Mouse (Mus musculus) cerebellum, adult 2 months (tissue): ENCODE measurements around the gene Cdh12. TPM values are rescaled to one million over a fixed set of nuclear protein-coding genes. Genes with fewer than 3 reads are reported as not detected.
A peak's percentile ranks its signal among the peaks of the same experiment; 100 is the strongest.

ENCODE experiments used
- DNase-seq, 2 experiments: peaks; one replicate each; pipeline ENCODE4 v3.0.0; 2021
- H3K27ac ChIP-seq: fragments of 200-500 bp; 2 replicates; pipeline ENCODE4 v1.5.1; 2012; ENCODE audit warnings: low read length, control low read depth, inconsistent platforms; ENCODE audit not compliant: insufficient read depth
- H3K27me3 ChIP-seq: fragments of 200-500 bp; 2 replicates; pipeline ENCODE4 v1.6.1; 2012; ENCODE audit warnings: inconsistent platforms, mild to moderate bottlenecking, low read length, moderate library complexity; ENCODE audit not compliant: control insufficient read depth, insufficient read depth
- H3K4me1 ChIP-seq: fragments of 200-500 bp; 2 replicates; pipeline ENCODE4 v1.6.1; 2011; ENCODE audit warnings: low read length; ENCODE audit not compliant: control insufficient read depth, insufficient read depth
- H3K4me3 ChIP-seq: fragments of 200-500 bp; replicated peaks from 2 replicates; pipeline ENCODE3; 2011; ENCODE audit warnings: mild to moderate bottlenecking, low read depth, low read length, control low read depth; ENCODE audit not compliant: insufficient read depth
- CTCF ChIP-seq: fragments of 200-500 bp; IDR thresholded peaks from 2 replicates; pipeline ENCODE4 v1.5.1; 2011; ENCODE audit warnings: low read depth, mild to moderate bottlenecking, control low read depth, low read length, moderate library complexity, borderline replicate concordance; ENCODE audit not compliant: insufficient read depth
- POLR2A ChIP-seq: fragments of 200-500 bp; IDR thresholded peaks from 2 replicates; pipeline ENCODE4 v1.6.1; 2011; ENCODE audit warnings: low read length, control low read depth, borderline replicate concordance; ENCODE audit not compliant: insufficient read depth
- WGBS: fragments of 180-500 bp; shearing (Covaris S2); methylation state at CpG from one replicate; pipeline ENCODE4 v1.1.7; 2018; 5-methylcytosine and 5-hydroxymethylcytosine counted together
- polyA plus RNA-seq: library from polyadenylated mRNA; depleted of rRNA; stranded (reverse); fragments of >200 nt; gene quantifications from 2 replicates; pipeline ENCODE4 v1.2.3, GENCODE M21; 2012; rRNA removed

Cdh12 gene
- polyA plus RNA-seq = 2.2 and 2.5 TPM in 2 replicates

DNA sequence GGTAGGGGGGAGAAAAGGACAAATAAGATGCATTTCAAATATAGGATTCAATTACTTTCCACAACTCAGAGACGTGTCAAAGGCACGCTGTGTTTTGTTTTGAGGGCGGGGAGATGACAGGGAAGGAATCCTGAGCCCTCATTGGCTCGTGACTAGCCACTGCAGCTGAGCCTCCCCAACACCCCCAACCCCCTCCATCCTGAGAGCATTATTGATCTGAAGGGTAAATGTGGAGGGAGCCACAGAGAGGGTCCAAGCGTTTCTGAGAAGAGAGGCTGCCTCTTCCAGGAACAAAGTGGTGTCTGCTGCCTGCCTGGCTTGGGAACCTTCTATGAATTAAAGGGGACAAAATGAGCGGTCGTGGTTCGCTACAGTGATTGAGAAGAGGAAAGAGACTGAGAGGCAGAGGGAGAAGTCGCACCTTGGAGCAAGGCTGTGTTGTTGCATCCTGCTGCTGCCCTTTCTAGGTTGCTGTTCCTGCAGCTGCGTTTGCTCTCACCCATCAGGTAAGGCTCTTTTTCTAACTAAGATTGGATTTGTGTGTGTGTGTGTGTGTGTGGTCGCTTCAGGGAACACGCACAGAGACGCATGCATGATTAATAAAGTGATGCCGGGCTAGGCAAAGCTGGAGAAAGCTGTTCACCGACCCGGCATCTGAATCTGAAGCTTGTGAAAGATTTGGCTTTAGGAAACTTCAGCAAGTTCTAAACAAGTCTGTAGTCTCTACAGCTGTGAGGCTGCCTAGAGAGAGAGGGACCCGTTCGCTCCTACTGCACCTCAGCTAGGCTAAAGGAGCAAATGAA lies at the start of gene Cdh12:
Cdh12 (plus strand) TSS at position 405 of the 803 bp plus-strand sequence.
- Histone ChIP-seq H3K27me3 (no peaks in the 10 kb centered on the region; the same call in 1 of the 2 replicates), H3K27ac (no peak within 1 kb of the TSS)
- 3% methylated on average over 18 of the region's 18 CpGs for WGBS

DNA sequence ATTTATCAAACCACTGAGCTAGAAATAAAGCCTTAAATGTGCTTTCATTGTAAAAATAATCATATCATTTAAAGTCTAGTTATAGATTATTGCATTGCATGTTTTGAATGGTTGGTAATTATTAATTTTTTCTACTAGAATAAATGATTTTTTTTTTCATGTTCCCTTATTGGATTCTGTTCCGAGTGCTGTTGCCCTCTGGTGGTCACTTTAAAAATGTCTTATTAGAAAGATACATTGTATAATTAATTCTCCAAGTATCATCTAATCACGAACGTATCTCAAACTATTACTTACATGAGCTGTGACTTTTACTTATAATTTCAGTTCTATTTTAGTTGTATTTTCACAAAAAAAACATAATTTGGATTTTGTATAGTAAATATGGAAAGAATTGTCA lies 45.5 kb upstream of the Cdh12 start:
- 39% methylated on average over 3 of the region's 3 CpGs for whole genome bisulfite sequencing
- Histone ChIP-seq H3K27ac (no peak overlapping the region), H3K27me3 (no peaks in the 10 kb centered on the region), H3K4me1 (no peaks in the 10 kb centered on the region), H3K4me3 (no peak overlapping the region)
- TF ChIP-seq POLR2A (no peak), CTCF (no peak)
- DNase-seq = no peak

More for the DNA sequence above, at the start of gene Cdh12:
- DNase-seq = peak; percentile 8 to 9
- H3K4me1 ChIP-seq = no peaks in the 10 kb centered on the region
- no peak for TF ChIP-seq POLR2A
- TF ChIP-seq CTCF = no peak
- peak within 1 kb of the TSS; percentile 46 for H3K4me3 ChIP-seq

DNA sequence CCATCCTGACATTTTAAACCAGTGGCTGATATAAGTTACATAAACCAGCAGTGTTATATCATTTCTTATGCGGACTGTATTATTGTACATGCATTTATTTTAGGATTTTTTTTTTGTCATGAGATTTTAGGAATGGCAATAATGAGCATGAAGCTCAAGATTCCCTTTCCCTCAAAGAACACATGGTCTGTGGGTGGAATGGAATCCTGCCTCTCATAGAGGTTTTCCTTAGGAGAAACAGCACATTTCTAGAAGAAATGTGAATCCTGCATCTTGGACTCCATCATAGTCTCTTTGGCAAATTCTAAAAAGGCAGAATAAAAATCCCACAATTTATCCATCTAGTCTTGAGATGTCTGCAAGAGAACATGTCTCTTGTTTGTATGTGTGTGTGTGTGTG lies 35.7 kb upstream of the Cdh12 start:
- Histone ChIP-seq H3K27me3 (no peaks in the 10 kb centered on the region), H3K4me1 (no peaks in the 10 kb centered on the region), H3K27ac (no peak overlapping the region), H3K4me3 (no peak overlapping the region)
- no peak for DNase-seq
- TF ChIP-seq CTCF (no peak), POLR2A (no peak)
- WGBS = 97% methylated on average over 1 of the region's 1 CpGs

GRCm38 (mm10) chr15:20436356-20436755 lies 12.7 kb upstream of the Cdh12 start:
- TF ChIP-seq POLR2A = no peak
- no peak for TF ChIP-seq CTCF
- Histone ChIP-seq H3K4me3 (no peak overlapping the region), H3K4me1 (no peaks in the 10 kb centered on the region), H3K27me3 (no peaks in the 10 kb centered on the region), H3K27ac (no peak overlapping the region)
- no peak for DNase-seq
- WGBS = 51% methylated on average over 2 of the region's 2 CpGs

GRCm38 (mm10) chr15:20450558-20450957 lies 1.5 kb downstream of the Cdh12 start:
- no peaks in the 10 kb centered on the region for H3K4me1 ChIP-seq
- no peak for DNase-seq
- no peak overlapping the region for H3K4me3 ChIP-seq
- no peak overlapping the region for H3K27ac ChIP-seq
- H3K27me3 ChIP-seq = no peaks in the 10 kb centered on the region; the same call in 1 of the 2 replicates
- TF ChIP-seq CTCF (no peak), POLR2A (no peak)
- 57% methylated on average over 5 of the region's 5 CpGs for WGBS

- Histone ChIP-seq H3K27me3 (no peaks in the 10 kb centered on the region), H3K4me1 (no peaks in the 10 kb centered on the region), H3K27ac (no peak overlapping the region), H3K4me3 (no peak overlapping the region)
- TF ChIP-seq CTCF (no peak), POLR2A (no peak)
- no peak for DNase-seq
- WGBS = 88% methylated on average over 3 of the region's 3 CpGs
Observed at GRCm38 (mm10) chr15:20458508-20458907, 9.4 kb downstream of the Cdh12 start.

- Histone ChIP-seq H3K4me3 (no peak overlapping the region), H3K27ac (no peak overlapping the region), H3K4me1 (no peaks in the 10 kb centered on the region), H3K27me3 (no peaks in the 10 kb centered on the region)
- WGBS = 85% methylated on average over 3 of the region's 3 CpGs
- TF ChIP-seq CTCF (no peak), POLR2A (no peak)
- DNase-seq = no peak
Observed at GRCm38 (mm10) chr15:20462500-20462899, 13.4 kb downstream of the Cdh12 start.

DNA sequence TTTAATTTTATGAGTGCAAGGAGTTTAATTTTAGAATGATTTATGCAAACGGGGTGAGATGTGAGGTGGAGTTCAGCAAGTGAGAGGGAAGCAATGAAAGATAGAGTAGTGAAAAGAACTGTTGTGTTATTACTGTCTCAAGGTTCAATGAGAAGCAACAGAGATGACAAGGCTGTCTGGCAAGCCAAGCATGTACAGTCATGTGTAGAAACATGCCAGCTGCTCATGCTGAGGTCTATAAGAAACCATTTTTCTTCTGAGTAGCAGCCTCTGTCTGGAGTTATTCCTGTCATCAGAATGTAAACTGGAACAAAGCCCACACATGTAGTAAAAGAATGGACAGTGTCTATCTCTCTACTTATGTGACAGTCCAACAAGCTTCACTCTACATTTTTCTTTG lies 14.5 kb downstream of the Cdh12 start:
- Histone ChIP-seq H3K27ac (no peak overlapping the region), H3K27me3 (no peaks in the 10 kb centered on the region), H3K4me3 (no peak overlapping the region), H3K4me1 (no peaks in the 10 kb centered on the region)
- TF ChIP-seq POLR2A (no peak), CTCF (no peak)
- DNase-seq = no peak
- WGBS = 41% methylated on average over 1 of the region's 1 CpGs
